Mouse (Mus musculus) heart, embryonic 12.5 days (tissue): ENCODE results near the gene Arhgap42. TPM values are rescaled to one million over a fixed set of nuclear protein-coding genes. Genes with fewer than 3 reads are reported as not detected.

ENCODE experiments used
- ATAC-seq: fragments of 200-750 bp; cut with Nextera tagmentation; 2 replicates; pipeline ENCODE4 v1.8.0; 2017; ENCODE audit warnings: moderate TSS enrichment, moderate library complexity; ENCODE audit not compliant: insufficient number of reproducible peaks, low FRiP score
- H3K27ac ChIP-seq: fragments of 300-500 bp; sonication (generic); 2 replicates; pipeline ENCODE4 v1.5.1; 2016; ENCODE audit warnings: mild to moderate bottlenecking, moderate library complexity; ENCODE audit not compliant: poor library complexity, severe bottlenecking
- H3K27me3 ChIP-seq: fragments of 300-500 bp; sonication (generic); replicated peaks from 2 replicates; pipeline ENCODE4 v1.6.1; 2016; ENCODE audit warnings: mild to moderate bottlenecking, moderate library complexity
- H3K36me3 ChIP-seq: fragments of 300-500 bp; sonication (generic); 2 replicates; pipeline ENCODE4 v1.6.1; 2016; ENCODE audit warnings: mild to moderate bottlenecking, moderate library complexity
- H3K4me1 ChIP-seq: fragments of 300-500 bp; sonication (generic); replicated peaks from 2 replicates; pipeline ENCODE4 v1.6.1; 2016; ENCODE audit warnings: mild to moderate bottlenecking
- H3K4me2 ChIP-seq: fragments of 300-500 bp; sonication (generic); 2 replicates; pipeline ENCODE4 v1.6.1; 2016; ENCODE audit warnings: mild to moderate bottlenecking, moderate library complexity
- H3K4me3 ChIP-seq: fragments of 300-500 bp; sonication (generic); 2 replicates; pipeline ENCODE4 v1.5.1; 2016; ENCODE audit warnings: mild to moderate bottlenecking
- H3K9ac ChIP-seq: fragments of 300-500 bp; sonication (generic); 2 replicates; pipeline ENCODE4 v1.6.1; 2016; ENCODE audit warnings: mild to moderate bottlenecking, moderate library complexity
- H3K9me3 ChIP-seq: fragments of 300-500 bp; sonication (generic); replicated peaks from 2 replicates; pipeline ENCODE4 v1.6.1; 2016; ENCODE audit warnings: mild to moderate bottlenecking, moderate library complexity
- WGBS: fragments of 180-500 bp; shearing (Covaris S2); methylation state at CpG from one replicate; pipeline ENCODE4 v1.1.7; 2016; 5-methylcytosine and 5-hydroxymethylcytosine counted together
- polyA plus RNA-seq: library from polyadenylated mRNA; unstranded; fragments of >200 nt; fragmentation: Nextera tagmentation; extraction: Ambion mirVana; gene quantifications from 2 replicates; pipeline ENCODE4 v1.2.1, GENCODE M21; 2016

Arhgap42 gene
- 12.4 and 14.8 TPM in 2 replicates for polyA plus RNA-seq

- Histone ChIP-seq H3K4me3 (peak within 1 kb of the TSS; percentile 96), H3K27ac (peak within 1 kb of the TSS; percentile 90), H3K27me3 (no peaks in the 10 kb centered on the region; the same call in 1 of the 2 replicates), H3K4me1 (peaks cover 6% of the 10 kb centered on the region; the same call in 1 of the 2 replicates), H3K9me3 (no peaks in the 10 kb centered on the region), H3K4me2 (peak within 1 kb of the TSS; percentile 89), H3K9ac (peak within 1 kb of the TSS; percentile 94), H3K36me3 (no peaks in the 10 kb centered on the region)
- WGBS, result under 1% methylated on average over 73 of the region's 78 CpGs
- ATAC-seq, result peak; percentile 90
Measured at GRCm38 (mm10) chr9:9238438-9239391, at the start of gene Arhgap42. TSS of gene Arhgap42 (minus strand) at chr9:9239101.

GRCm38 (mm10) chr9:9288140-9288539 is 49.2 kb upstream of the Arhgap42 start:
- Histone ChIP-seq H3K36me3 (no peaks in the 10 kb centered on the region), H3K27me3 (no peaks in the 10 kb centered on the region), H3K4me1 (no peaks in the 10 kb centered on the region), H3K9me3 (no peaks in the 10 kb centered on the region), H3K27ac (no peak overlapping the region), H3K4me2 (no peak overlapping the region), H3K4me3 (no peak overlapping the region), H3K9ac (no peak overlapping the region)
- no peak for ATAC-seq
- 79% methylated on average over 2 of the region's 2 CpGs for WGBS

GRCm38 (mm10) chr9:9269305-9269704 is 30.4 kb upstream of the Arhgap42 start:
- Histone ChIP-seq H3K36me3 (no peaks in the 10 kb centered on the region), H3K9me3 (no peaks in the 10 kb centered on the region), H3K9ac (no peak overlapping the region), H3K27me3 (no peaks in the 10 kb centered on the region), H3K4me2 (no peak overlapping the region), H3K4me1 (no peaks in the 10 kb centered on the region), H3K27ac (no peak overlapping the region), H3K4me3 (no peak overlapping the region)
- 25% methylated on average over 2 of the region's 2 CpGs for WGBS
- ATAC-seq, result no peak

GRCm38 (mm10) chr9:9267606-9268601 is 29.0 kb upstream of the Arhgap42 start:
- ATAC-seq, result no peak
- no peak overlapping the region for H3K9ac ChIP-seq
- no peaks in the 10 kb centered on the region for H3K9me3 ChIP-seq
- H3K4me1 ChIP-seq, result no peaks in the 10 kb centered on the region
- no peaks in the 10 kb centered on the region for H3K36me3 ChIP-seq
- no peak overlapping the region for H3K4me2 ChIP-seq
- no peak overlapping the region for H3K4me3 ChIP-seq
- no peak overlapping the region for H3K27ac ChIP-seq
- no peaks in the 10 kb centered on the region for H3K27me3 ChIP-seq
- 68% methylated on average over 6 of the region's 6 CpGs for WGBS

GRCm38 (mm10) chr9:9263543-9263942 is 24.6 kb upstream of the Arhgap42 start:
- no peak overlapping the region for H3K9ac ChIP-seq
- H3K9me3 ChIP-seq, result no peaks in the 10 kb centered on the region
- H3K27ac ChIP-seq, result no peak overlapping the region
- no peak overlapping the region for H3K4me3 ChIP-seq
- no peak for ATAC-seq
- H3K36me3 ChIP-seq, result no peaks in the 10 kb centered on the region
- H3K4me1 ChIP-seq, result no peaks in the 10 kb centered on the region
- 34% methylated on average over 1 of the region's 1 CpGs for WGBS
- H3K4me2 ChIP-seq, result no peak overlapping the region
- no peaks in the 10 kb centered on the region for H3K27me3 ChIP-seq

GRCm38 (mm10) chr9:9262479-9262878 is 23.6 kb upstream of the Arhgap42 start:
- Histone ChIP-seq H3K36me3 (no peaks in the 10 kb centered on the region), H3K27me3 (no peaks in the 10 kb centered on the region), H3K4me3 (no peak overlapping the region)

GRCm38 (mm10) chr9:9254764-9255163 is 15.9 kb upstream of the Arhgap42 start:
- Histone ChIP-seq H3K4me2 (no peak overlapping the region), H3K9me3 (no peaks in the 10 kb centered on the region), H3K4me3 (no peak overlapping the region), H3K27ac (no peak overlapping the region), H3K36me3 (no peaks in the 10 kb centered on the region), H3K4me1 (no peaks in the 10 kb centered on the region), H3K27me3 (no peaks in the 10 kb centered on the region), H3K9ac (no peak overlapping the region)
- no peak for ATAC-seq
- WGBS, result 86% methylated on average over 1 of the region's 1 CpGs

More at GRCm38 (mm10) chr9:9262479-9262878, 23.6 kb upstream of the Arhgap42 start:
- no peak overlapping the region for H3K27ac ChIP-seq
- ATAC-seq, result no peak
- no peaks in the 10 kb centered on the region for H3K9me3 ChIP-seq
- no peak overlapping the region for H3K4me2 ChIP-seq
- 36% methylated on average over 2 of the region's 2 CpGs for WGBS
- no peak overlapping the region for H3K9ac ChIP-seq
- H3K4me1 ChIP-seq, result no peaks in the 10 kb centered on the region

- no peaks in the 10 kb centered on the region for H3K9me3 ChIP-seq
- no peak overlapping the region for H3K27ac ChIP-seq
- H3K27me3 ChIP-seq, result no peaks in the 10 kb centered on the region
- H3K9ac ChIP-seq, result no peak overlapping the region
- no peak for ATAC-seq
- H3K4me1 ChIP-seq, result peaks cover 9% of the 10 kb centered on the region; the same call in 1 of the 2 replicates
- no peak overlapping the region for H3K4me2 ChIP-seq
- no peak overlapping the region for H3K4me3 ChIP-seq
- 32% methylated on average over 2 of the region's 2 CpGs for WGBS
- no peaks in the 10 kb centered on the region for H3K36me3 ChIP-seq
Measured at GRCm38 (mm10) chr9:9248529-9248928, 9.6 kb upstream of the Arhgap42 start.

- no peak for ATAC-seq
- no peaks in the 10 kb centered on the region for H3K9me3 ChIP-seq
- H3K36me3 ChIP-seq, result no peaks in the 10 kb centered on the region
- no peak overlapping the region for H3K9ac ChIP-seq
- H3K4me1 ChIP-seq, result peaks cover 9% of the 10 kb centered on the region; the same call in 1 of the 2 replicates
- H3K27me3 ChIP-seq, result no peaks in the 10 kb centered on the region; the same call in 1 of the 2 replicates
- H3K27ac ChIP-seq, result no peak overlapping the region
- no peak overlapping the region for H3K4me2 ChIP-seq
- no peak overlapping the region for H3K4me3 ChIP-seq
Measured at GRCm38 (mm10) chr9:9245994-9246393, 7.1 kb upstream of the Arhgap42 start.

GRCm38 (mm10) chr9:9243834-9244233 is 4.9 kb upstream of the Arhgap42 start:
- WGBS, result 49% methylated on average over 3 of the region's 4 CpGs

More at GRCm38 (mm10) chr9:9243834-9244233, 4.9 kb upstream of the Arhgap42 start:
- H3K9ac ChIP-seq, result no peak overlapping the region
- H3K4me2 ChIP-seq, result no peak overlapping the region
- H3K27ac ChIP-seq, result no peak overlapping the region
- H3K4me1 ChIP-seq, result peaks cover 8% of the 10 kb centered on the region; the same call in 1 of the 2 replicates
- H3K36me3 ChIP-seq, result no peaks in the 10 kb centered on the region
- H3K27me3 ChIP-seq, result no peaks in the 10 kb centered on the region; the same call in 1 of the 2 replicates
- H3K4me3 ChIP-seq, result no peak overlapping the region
- H3K9me3 ChIP-seq, result no peaks in the 10 kb centered on the region
- ATAC-seq, result no peak
